Mouse (Mus musculus) neural tube, embryonic 13.5 days (tissue): ENCODE measurements around the gene Zfp428. TPM values are rescaled to one million over a fixed set of nuclear protein-coding genes. Genes with fewer than 3 reads are reported as not detected.

Experiments used
- ATAC-seq: fragments of 200-750 bp; cut with Nextera tagmentation; 2 replicates; pipeline ENCODE4 v1.8.0; 2017; ENCODE audit warnings: low read depth, mild to moderate bottlenecking, moderate TSS enrichment, moderate library complexity
- H3K27ac ChIP-seq: fragments of 300-500 bp; sonication (generic); replicated peaks from 2 replicates; pipeline ENCODE4 v1.5.1; 2015; ENCODE audit warnings: moderate library complexity, mild to moderate bottlenecking, inconsistent platforms
- H3K27me3 ChIP-seq: fragments of 300-500 bp; sonication (generic); 2 replicates; pipeline ENCODE4 v1.6.1; 2015; ENCODE audit warnings: mild to moderate bottlenecking, inconsistent platforms
- H3K36me3 ChIP-seq: fragments of 300-500 bp; sonication (generic); 2 replicates; pipeline ENCODE4 v1.6.1; 2015; ENCODE audit warnings: mild to moderate bottlenecking, inconsistent platforms
- H3K4me1 ChIP-seq: fragments of 300-500 bp; sonication (generic); replicated peaks from 2 replicates; pipeline ENCODE4 v1.6.1; 2015; ENCODE audit warnings: inconsistent platforms
- H3K4me2 ChIP-seq: fragments of 300-500 bp; sonication (generic); 2 replicates; pipeline ENCODE4 v1.6.1; 2015; ENCODE audit warnings: inconsistent platforms, mild to moderate bottlenecking, moderate library complexity
- H3K4me3 ChIP-seq: fragments of 300-500 bp; sonication (generic); 2 replicates; pipeline ENCODE4 v1.5.1; 2015; ENCODE audit warnings: mild to moderate bottlenecking, inconsistent platforms
- H3K9ac ChIP-seq: fragments of 300-500 bp; sonication (generic); 2 replicates; pipeline ENCODE4 v1.6.1; 2015; ENCODE audit warnings: moderate library complexity, mild to moderate bottlenecking, inconsistent platforms
- H3K9me3 ChIP-seq: fragments of 300-500 bp; sonication (generic); 2 replicates; pipeline ENCODE4 v1.6.1; 2016; ENCODE audit warnings: inconsistent platforms
- WGBS: fragments of 180-500 bp; shearing (Covaris S2); methylation state at CpG from one replicate; pipeline ENCODE4 v1.1.7; 2015; 5-methylcytosine and 5-hydroxymethylcytosine counted together
- polyA plus RNA-seq: library from polyadenylated mRNA; unstranded; fragments of >200 nt; fragmentation: Nextera tagmentation; extraction: Ambion mirVana; gene quantifications from 2 replicates; pipeline ENCODE4 v1.2.1, GENCODE M21; 2015

Gene Zfp428
- polyA plus RNA-seq, 1 experiment from 2014 or later = 251 TPM

- no peaks in the 10 kb centered on the region for H3K4me1 ChIP-seq
- H3K9ac ChIP-seq = no peak overlapping the region
- ATAC-seq = peak; percentile 37; the same call in 1 of the 2 replicates
- H3K9me3 ChIP-seq = no peaks in the 10 kb centered on the region
- no peak overlapping the region for H3K27ac ChIP-seq
- WGBS = 59% methylated on average over 6 of the region's 6 CpGs
- no peak overlapping the region for H3K4me2 ChIP-seq
- H3K36me3 ChIP-seq = peaks cover 66% of the 10 kb centered on the region
- H3K27me3 ChIP-seq = no peaks in the 10 kb centered on the region
- H3K4me3 ChIP-seq = no peak overlapping the region
Observed at GRCm38 (mm10) chr7:24564607-24565265, 57.9 kb downstream of the Zfp428 start.

Other genes with a start within 250 kb of the Zfp428 start
- 6.9 and 7.6 TPM in 2 replicates for gene Zfp93, start 236.6 kb upstream of the Zfp428 start, polyA plus RNA-seq
- 39.8 and 49.2 TPM in 2 replicates for gene Zfp61, start 205.8 kb upstream of the Zfp428 start, polyA plus RNA-seq
- gene Zfp94, start 190.3 kb upstream of the Zfp428 start, polyA plus RNA-seq = 18.2 and 19.2 TPM in 2 replicates
- 0.31 TPM in 1 of 2 replicates, not detected in the other for gene Tescl, start 173.1 kb upstream of the Zfp428 start, polyA plus RNA-seq
- not detected in 2 replicates for gene Lypd5, start 157.8 kb upstream of the Zfp428 start, polyA plus RNA-seq
- gene Kcnn4, start 136.7 kb upstream of the Zfp428 start, polyA plus RNA-seq = 2.1 and 2.2 TPM in 2 replicates
- 36.2 and 37.7 TPM in 2 replicates for gene Smg9, start 107.4 kb upstream of the Zfp428 start, polyA plus RNA-seq
- gene Irgc1, start 54.7 kb upstream of the Zfp428 start, polyA plus RNA-seq = not detected in 2 replicates
- 1.3 and 2.2 TPM in 2 replicates for gene Plaur, start 44.5 kb upstream of the Zfp428 start, polyA plus RNA-seq
- gene Cadm4, start 25.0 kb upstream of the Zfp428 start, polyA plus RNA-seq = 56.3 and 71.3 TPM in 2 replicates
- gene AC161166.1, start 5.4 kb downstream of the Zfp428 start, polyA plus RNA-seq = 1.1 and 1.5 TPM in 2 replicates
- gene Irgq, start 23.7 kb downstream of the Zfp428 start, polyA plus RNA-seq = 20.9 and 21.2 TPM in 2 replicates
- not detected in 2 replicates for gene Pinlyp, start 39.1 kb downstream of the Zfp428 start, polyA plus RNA-seq
- gene Xrcc1, start 39.3 kb downstream of the Zfp428 start, polyA plus RNA-seq = 66.3 and 79.2 TPM in 2 replicates
- gene Ethe1, start 80.5 kb downstream of the Zfp428 start, polyA plus RNA-seq = 18.1 and 21.9 TPM in 2 replicates
- 7.7 and 8.4 TPM in 2 replicates for gene Zfp575, start 80.6 kb downstream of the Zfp428 start, polyA plus RNA-seq
- gene Phldb3, start 103.8 kb downstream of the Zfp428 start, polyA plus RNA-seq = not detected in 2 replicates
- 0.22 and 0.23 TPM in 2 replicates for gene Lypd3, start 129.5 kb downstream of the Zfp428 start, polyA plus RNA-seq
- gene Tex101, start 169.7 kb downstream of the Zfp428 start, polyA plus RNA-seq = not detected in 2 replicates
- gene BC049730, start 202.2 kb downstream of the Zfp428 start, polyA plus RNA-seq = not detected in 2 replicates
- not detected in 2 replicates for gene Gm4763, start 219.9 kb downstream of the Zfp428 start, polyA plus RNA-seq